In the genomic region with DNA sequence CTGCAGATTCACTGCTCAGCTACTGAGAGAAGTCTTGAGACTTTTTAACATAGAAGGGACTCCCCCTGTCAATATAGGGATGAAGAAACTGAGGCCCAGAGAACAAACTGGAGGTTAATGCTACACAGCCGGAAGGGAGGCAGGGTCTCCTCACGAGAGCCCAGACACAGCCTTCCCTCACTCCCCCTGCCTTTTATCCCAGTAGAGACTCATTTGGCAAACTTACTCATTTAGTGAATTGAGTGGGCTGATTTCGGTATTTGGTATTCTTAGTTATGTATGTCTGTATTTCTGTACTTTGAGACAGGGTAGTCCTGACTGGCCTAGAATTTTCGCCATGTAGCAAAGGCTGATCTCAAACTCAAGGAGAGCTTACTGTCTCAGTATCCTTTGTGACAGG, we compare ENCODE assay signal across 28 mouse cellular contexts. TPM values are rescaled to one million over a fixed set of nuclear protein-coding genes. Genes with fewer than 3 reads are reported as not detected.
DNase-seq lines count a peak whose midpoint lies in the region; TF ChIP-seq lines count a peak whose summit lies in the region.
"Had no signal": no experiment of that assay in that cellular context is flagged by ENCODE, and none has a peak within 500 bp of the region (broad histone marks: within the 10 kb centered on the region; RNA-seq: fewer than 3 reads in every experiment).

No protein-coding gene starts in this region.

- peaks cover 4 to 64% of the 10 kb centered on the region in 2 experiments for H3K36me3 ChIP-seq in CH12.LX (replicated peaks in 1 of 2; ENCODE audit: control insufficient read depth in 1 of 2, insufficient read depth in 1 of 2, low read length in 1 of 2)
- H3K36me3 ChIP-seq: embryonic facial prominence, embryonic 13.5 days; embryonic facial prominence, embryonic 15.5 days; forebrain, embryonic 10.5 days; forebrain, embryonic 12.5 days had no signal

- no peak for TF ChIP-seq CTCF in CH12.LX (conservative IDR thresholded peaks at IDR 0.05 in 1 of 2, IDR thresholded peaks at IDR 0.05 in 1 of 2; ENCODE audit: low read depth in 2 of 2, low read length in 2 of 2)

- H3K79me2 ChIP-seq in CH12.LX (replicated peaks; ENCODE audit: control insufficient read depth, extremely low read depth, insufficient read depth, poor library complexity, severe bottlenecking): peaks cover 85% of the 10 kb centered on the region

- peak; percentile 31; the same call in 1 of the 2 replicates for TF ChIP-seq POLR2A in CH12.LX (IDR thresholded peaks at IDR 0.05; ENCODE audit: low read depth, low read length)

- DNase-seq in CD4-positive, CD25-positive, alpha-beta regulatory T cell, adult 2 months (ENCODE audit: low read depth, low spot score): peak; percentile 45
- DNase-seq in CH12.LX (ENCODE audit: extremely low read depth) (no peak), liver (no peak)
- DNase-seq in induced T-regulatory cell, adult 2 months (ENCODE audit: low read depth): peak; percentile 67
- DNase-seq in frontal cortex, adult 2 months (ENCODE audit: extremely low spot score in 1 of 2, low spot score in 1 of 2): no peak
- no peak for DNase-seq in frontal cortex, postnatal 25 days (ENCODE audit: low spot score in 2 of 2)
- DNase-seq in thymus, postnatal 14 days: no peak
- DNase-seq: adrenal gland, adult 8-10 months; adrenal gland, postnatal 14 days; adrenal gland, postnatal 36 days; cerebellum, adult 11-12 months; cerebellum, adult 2 months; cerebellum, adult 9-10 months; cerebellum, postnatal 10 days; cerebellum, postnatal 36 days; embryo, embryonic 11 days had no signal

- peak overlapping the region; percentile 42 for H3K9ac ChIP-seq in CH12.LX (ENCODE audit: insufficient read depth, low read depth)
- H3K9ac ChIP-seq: embryonic facial prominence, embryonic 13.5 days; embryonic facial prominence, embryonic 15.5 days; forebrain, embryonic 12.5 days had no signal

- H3K4me2 ChIP-seq in CH12.LX (ENCODE audit: insufficient read depth, low read depth, poor library complexity, severe bottlenecking): peak overlapping the region; percentile 64
- H3K4me2 ChIP-seq: embryonic facial prominence, embryonic 13.5 days; embryonic facial prominence, embryonic 15.5 days; forebrain, embryonic 12.5 days had no signal

- no peaks in the 10 kb centered on the region for H3K27me3 ChIP-seq in CH12.LX (replicated peaks)
- H3K27me3 ChIP-seq: embryonic facial prominence, embryonic 13.5 days; embryonic facial prominence, embryonic 15.5 days; forebrain, embryonic 12.5 days had no signal

- in situ Hi-C loops in CH12.LX (cut with MboI; ENCODE audit: low pct_ligation_motif_present, low pct_unique_long_range_greater_than_20kb, low sequenced_read_pairs): loop anchor here (10.0 kb wide), 1 partner anchor 136 kb away; no protein-coding TSS in a partner anchor

- H3K4me3 ChIP-seq in CH12.LX (replicated peaks in 1 of 3; ENCODE audit: low read depth in 2 of 3, low read length in 2 of 3, poor library complexity in 1 of 3): peak overlapping the region; percentile 16 to 26 (median 16)
- H3K4me3 ChIP-seq: embryonic facial prominence, embryonic 13.5 days; embryonic facial prominence, embryonic 15.5 days; erythroblast, embryonic 14.5 days; forebrain, embryonic 10.5 days; forebrain, embryonic 12.5 days had no signal

- H3K27ac ChIP-seq in CH12.LX (ENCODE audit: insufficient read depth, low read depth): peak overlapping the region; percentile 73
- H3K27ac ChIP-seq: embryonic facial prominence, embryonic 13.5 days; embryonic facial prominence, embryonic 15.5 days; forebrain, embryonic 10.5 days; forebrain, embryonic 12.5 days had no signal

- dilution Hi-C loops in CH12.LX (cut with MboI; ENCODE audit: extremely low pct_ligation_motif_present, extremely low pct_unique_long_range_greater_than_20kb, low sequenced_read_pairs): no loop called here

- peaks cover 31 to 99% of the 10 kb centered on the region in 2 experiments for H3K4me1 ChIP-seq in CH12.LX (ENCODE audit: control insufficient read depth in 1 of 2, insufficient read depth in 2 of 2)
- H3K4me1 ChIP-seq: embryonic facial prominence, embryonic 13.5 days; embryonic facial prominence, embryonic 15.5 days; forebrain, embryonic 10.5 days; forebrain, embryonic 12.5 days had no signal

- H3K9me3 ChIP-seq in CH12.LX (replicated peaks; ENCODE audit: low read length): no peaks in the 10 kb centered on the region
- H3K9me3 ChIP-seq: embryonic facial prominence, embryonic 13.5 days; embryonic facial prominence, embryonic 15.5 days; forebrain, embryonic 10.5 days; forebrain, embryonic 12.5 days had no signal

- no peak for TF ChIP-seq EP300 in CH12.LX (IDR thresholded peaks at IDR 0.05; ENCODE audit: low read length)

- TF ChIP-seq RAD21 in CH12.LX (IDR thresholded peaks at IDR 0.05; ENCODE audit: low read depth, low read length): no peak

TF ChIP-seq in CH12.LX, 34 proteins besides CTCF, POLR2A, EP300 and RAD21:
- 0 out of 2 replicates have a peak, but pooled peaks have one; percentile 27 for TF ChIP-seq SIN3A (IDR thresholded peaks at IDR 0.05; ENCODE audit: low read length)
- TF ChIP-seq TBP (conservative IDR thresholded peaks at IDR 0.05; ENCODE audit: low read depth, low read length): 0 out of 2 replicates have a peak, but pooled peaks have one; percentile 26
- no peak for TF ChIP-seq NELFE (IDR thresholded peaks at IDR 0.05; ENCODE audit: low read depth, low read length)
- TF ChIP-seq BHLHE40 (IDR thresholded peaks at IDR 0.05; ENCODE audit: low read depth, low read length): peak; percentile 85
- TF ChIP-seq JUND (conservative IDR thresholded peaks at IDR 0.05; ENCODE audit: low read depth, low read length): 0 out of 2 replicates have a peak, but pooled peaks have one; percentile 36
- no peak for TF ChIP-seq RCOR1 (conservative IDR thresholded peaks at IDR 0.05; ENCODE audit: low read depth, low read length)
- TF ChIP-seq ELF1 (IDR thresholded peaks at IDR 0.05; ENCODE audit: low read depth, low read length): no peak
- TF ChIP-seq SMC3 (IDR thresholded peaks at IDR 0.05; ENCODE audit: low read depth, low read length): no peak

RNA-seq across cellular contexts. Expression of a gene that starts 51.4 kb away (rescaled TPM):
- total RNA-seq in CH12.LX (2012; rRNA removed) (not detected in 2 replicates), CH12.LX (2014; rRNA removed) (not detected in 2 replicates)
- not detected in 2 replicates for polyA plus RNA-seq in CH12.LX (2012; ENCODE audit: insufficient read length, low read depth)
- polyA plus RNA-seq in frontal cortex, adult 2 months (2012; rRNA removed): not detected in 2 replicates
- total RNA-seq: adrenal gland, adult 18-20 months; adrenal gland, adult 8-10 months; adrenal gland, postnatal 36 days; common myeloid progenitor, adult 5-6 weeks; MEL had no signal
- polyA plus RNA-seq: C2C12; cerebellum, adult 2 months; embryonic facial prominence, embryonic 11.5 days; embryonic facial prominence, embryonic 13.5 days; embryonic facial prominence, embryonic 15.5 days; erythroblast, embryonic 14.5 days; forebrain, embryonic 10.5 days; forebrain, embryonic 12.5 days; forebrain, embryonic 14.5 days; forebrain, embryonic 16.5 days had no signal

RNA-seq across cellular contexts. Expression of a gene that starts 59.8 kb away (rescaled TPM):
- 258 and 289 TPM in 2 replicates for total RNA-seq in CH12.LX (2012; rRNA removed)
- 373 and 384 TPM in 2 replicates for total RNA-seq in CH12.LX (2014; rRNA removed)
- 777 and 805 TPM in 2 replicates for polyA plus RNA-seq in CH12.LX (2012; ENCODE audit: insufficient read length, low read depth)
- polyA plus RNA-seq in frontal cortex, adult 2 months (2012; rRNA removed): 4.8 and 5.5 TPM in 2 replicates

Comparison
In these comparisons a context has a peak if more than half of its experiments do, and no peak if none do; other contexts are left out.
1. DNase-seq: peak in CD4-positive, CD25-positive, alpha-beta regulatory T cell, adult 2 months (single experiment) and induced T-regulatory cell, adult 2 months (single experiment); none in CH12.LX (single experiment), frontal cortex, adult 2 months (0 of 2), frontal cortex, postnatal 25 days (0 of 2), liver (single experiment) and thymus, postnatal 14 days (single experiment).
2. RNA of a gene that starts 59.8 kb away (polyA plus RNA-seq): 777 to 805 TPM in CH12.LX; 4.8 to 5.5 TPM in frontal cortex, adult 2 months; every median in the first group is over 100 times any median in the second.